Mouse (Mus musculus) retina, adult 2 months (tissue): Measurements from ENCODE around the gene Otulin.

Experiments
- DNase-seq: peaks from one replicate; pipeline ENCODE4 v3.0.0-alpha.2; 2012; ENCODE audit warnings: low read depth, low spot score

The Otulin gene

DNA sequence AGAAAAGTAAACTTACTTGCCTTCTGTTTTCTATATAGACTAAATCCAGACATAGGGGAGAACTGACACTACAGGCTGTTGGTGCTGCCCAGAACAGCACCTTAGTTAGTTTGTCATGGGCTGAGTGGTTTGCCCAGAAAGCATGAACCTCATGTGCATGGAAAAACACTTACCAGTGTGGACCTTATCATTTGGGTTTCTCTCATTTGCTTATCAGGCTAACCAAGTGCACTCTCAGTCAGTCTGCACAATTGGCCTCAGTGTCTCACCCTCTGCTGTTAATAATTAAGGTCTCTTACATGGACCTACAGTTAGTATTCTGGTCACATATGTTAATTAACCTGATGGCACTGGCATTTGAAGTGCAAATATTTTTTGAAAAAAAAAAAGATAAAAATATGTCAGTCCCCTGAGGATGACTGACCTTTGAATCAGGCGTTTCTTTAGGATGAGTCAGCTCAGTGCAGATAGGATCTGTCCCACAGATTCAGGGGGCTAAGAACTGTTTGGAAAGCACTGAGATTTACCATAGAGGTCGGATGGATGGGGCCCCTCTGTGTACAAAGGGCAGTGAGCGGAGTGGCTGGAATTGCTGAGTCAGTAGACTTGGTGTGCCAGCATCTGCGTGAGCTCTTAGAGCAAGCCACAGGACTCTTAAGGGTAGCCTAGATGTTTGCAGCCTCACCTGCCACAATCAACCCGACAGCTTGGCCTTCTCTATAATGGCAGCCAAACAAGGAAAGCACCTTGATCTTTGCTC, 124.2 kb downstream of the Otulin start:
- DNase-seq, result no peak

DNA sequence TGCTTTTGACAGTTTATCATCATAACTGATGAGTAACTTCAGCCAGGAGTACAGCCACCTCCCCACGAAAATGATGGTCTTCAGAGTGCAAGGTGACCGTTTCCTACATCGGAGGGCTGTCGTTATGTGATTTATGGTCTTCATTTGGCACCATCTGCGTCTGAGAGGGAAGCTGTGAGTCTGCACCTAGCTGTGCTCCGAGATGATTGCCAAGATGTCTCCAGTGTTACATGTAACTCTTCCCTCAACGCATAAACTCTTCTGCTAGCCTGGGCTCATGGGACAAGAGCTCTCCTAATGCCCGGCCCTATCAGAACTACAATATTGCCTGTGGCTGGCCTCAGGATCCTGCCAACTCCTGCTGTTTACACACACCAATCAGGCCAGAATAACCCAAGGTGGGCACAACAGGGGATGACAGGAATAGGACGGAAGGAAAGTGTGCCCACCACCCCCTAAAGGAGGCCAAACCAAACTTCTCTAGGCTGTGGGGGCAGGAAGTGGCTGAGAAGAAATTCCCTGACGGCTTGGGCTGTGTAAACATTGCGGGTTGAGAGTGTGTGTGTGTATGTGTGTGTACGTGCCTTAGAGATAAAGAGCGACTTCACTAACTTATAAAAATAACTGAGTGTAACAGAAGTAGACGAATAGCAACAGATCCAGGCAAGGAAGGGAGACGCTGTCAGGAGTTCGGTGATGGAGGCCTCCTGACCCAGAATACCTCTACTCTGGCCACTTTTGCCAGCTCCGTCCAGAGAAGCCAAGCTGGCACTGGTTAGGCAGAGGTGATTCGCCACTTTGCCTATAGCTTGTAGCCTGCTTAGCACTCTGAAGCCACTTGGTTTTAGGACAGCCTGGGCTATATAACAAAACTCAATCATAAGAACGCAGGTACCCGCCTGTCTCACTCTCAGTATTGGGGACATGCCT, 126.4 kb downstream of the Otulin start:
- DNase-seq, result no peak

DNA sequence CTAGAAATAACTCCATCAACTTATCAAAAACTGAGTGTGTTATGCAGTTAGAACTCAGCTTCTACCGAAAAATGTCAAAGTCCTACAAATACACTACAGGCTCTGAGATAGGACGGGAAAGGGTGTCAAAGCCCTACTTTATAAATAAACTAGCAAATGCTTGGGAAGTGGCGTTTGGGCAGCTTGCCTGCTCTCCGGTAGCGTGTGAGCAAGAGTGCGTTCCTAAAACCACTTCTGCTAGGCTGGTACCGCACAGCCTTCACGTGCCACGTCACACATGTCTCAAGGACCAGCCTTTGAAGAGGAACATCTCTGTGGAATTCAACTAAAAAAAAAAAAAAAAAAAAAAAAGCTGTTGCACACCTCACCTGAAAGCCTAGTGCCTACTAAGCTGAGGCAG, 127.3 kb downstream of the Otulin start:
- DNase-seq, result no peak

DNA sequence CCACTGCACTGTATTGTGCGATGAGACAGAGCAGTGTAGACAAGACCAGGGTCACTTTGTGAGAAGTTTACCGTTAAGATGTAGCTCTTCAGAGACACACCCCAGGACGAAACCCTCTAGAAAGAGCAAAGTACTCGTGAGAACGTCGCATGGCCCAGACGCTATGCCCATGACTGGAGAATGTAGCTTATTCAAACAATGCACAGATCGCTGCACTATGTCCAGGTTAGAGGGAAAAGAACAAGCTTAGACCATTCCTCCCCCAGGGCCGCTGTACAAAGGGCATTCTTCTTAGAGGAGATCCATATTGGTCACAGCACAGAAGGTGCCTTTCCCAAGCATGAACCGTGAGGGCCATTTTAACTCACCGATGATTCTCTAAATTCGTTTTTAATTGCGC, 128.2 kb downstream of the Otulin start:
- no peak for DNase-seq

DNA sequence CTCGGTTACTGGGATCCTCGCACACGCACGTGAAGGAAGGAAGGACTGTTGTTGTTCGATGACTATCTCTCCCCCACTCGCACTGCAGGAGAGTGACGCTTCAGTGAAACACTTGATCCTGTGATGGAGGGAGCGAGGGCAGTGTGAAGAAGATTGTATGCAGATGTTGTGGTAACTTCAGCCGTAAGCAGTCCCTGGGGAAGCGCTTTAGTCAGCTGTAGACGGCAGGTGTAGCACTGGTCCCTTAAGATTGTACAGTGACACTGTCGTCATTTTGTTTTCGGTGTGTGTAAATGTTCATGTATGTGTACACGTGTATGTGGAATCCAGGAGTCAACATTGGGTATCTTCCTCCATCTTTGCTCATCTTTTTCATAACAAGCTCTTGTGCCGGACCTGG, 130.1 kb downstream of the Otulin start:
- no peak for DNase-seq

DNA sequence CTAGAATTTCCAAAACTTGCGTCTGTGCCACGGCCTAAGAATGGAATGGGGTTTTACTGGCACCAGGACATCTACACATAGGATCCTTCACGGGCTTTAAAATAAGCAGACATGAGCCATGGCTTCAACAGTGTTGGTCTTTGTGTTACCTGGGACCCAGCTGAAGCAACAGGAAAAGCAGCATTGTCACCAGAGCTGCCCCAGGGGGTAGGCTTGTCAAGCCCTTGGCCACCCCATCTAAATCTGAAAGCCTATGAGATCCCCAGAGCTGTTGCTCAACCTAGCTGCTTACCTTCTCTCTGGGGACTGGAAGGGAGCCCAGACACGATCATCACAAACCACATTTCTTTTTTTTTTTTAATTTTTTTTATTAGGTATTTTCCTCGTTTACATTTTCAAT, 132.4 kb downstream of the Otulin start:
- DNase-seq, result no peak

DNA sequence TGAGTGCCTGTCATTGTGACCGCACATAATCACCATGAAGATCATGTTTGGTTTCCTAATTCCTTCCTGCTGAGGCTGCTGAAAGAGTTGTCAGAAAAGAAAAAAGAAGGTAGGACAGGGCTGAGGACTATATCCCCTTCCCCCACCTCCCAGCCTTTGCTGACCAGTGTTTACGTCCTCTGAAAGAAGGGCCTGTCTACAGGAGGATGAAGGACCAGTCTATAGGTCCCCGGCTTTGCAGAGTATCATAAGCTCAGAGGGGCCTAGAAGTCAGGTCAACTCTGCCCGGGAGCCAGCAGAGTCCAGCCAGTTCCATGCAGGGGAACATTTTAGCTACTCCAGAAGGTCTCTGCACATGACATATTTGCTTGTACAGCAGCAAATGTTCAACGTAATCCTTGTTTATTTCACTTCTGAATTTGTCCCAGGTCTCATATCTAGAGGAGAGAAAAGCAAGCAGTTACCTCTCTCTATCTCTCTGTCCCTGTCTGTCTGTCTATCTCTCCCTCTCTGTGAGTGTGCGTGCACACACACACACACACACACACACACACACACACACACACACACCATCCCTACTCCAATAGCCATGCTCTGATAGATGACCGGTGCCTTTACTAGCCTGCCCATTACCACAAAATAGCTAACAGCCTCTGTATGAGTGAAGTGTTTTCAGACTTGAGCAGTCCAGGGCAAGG, 133.0 kb downstream of the Otulin start:
- no peak for DNase-seq

DNA sequence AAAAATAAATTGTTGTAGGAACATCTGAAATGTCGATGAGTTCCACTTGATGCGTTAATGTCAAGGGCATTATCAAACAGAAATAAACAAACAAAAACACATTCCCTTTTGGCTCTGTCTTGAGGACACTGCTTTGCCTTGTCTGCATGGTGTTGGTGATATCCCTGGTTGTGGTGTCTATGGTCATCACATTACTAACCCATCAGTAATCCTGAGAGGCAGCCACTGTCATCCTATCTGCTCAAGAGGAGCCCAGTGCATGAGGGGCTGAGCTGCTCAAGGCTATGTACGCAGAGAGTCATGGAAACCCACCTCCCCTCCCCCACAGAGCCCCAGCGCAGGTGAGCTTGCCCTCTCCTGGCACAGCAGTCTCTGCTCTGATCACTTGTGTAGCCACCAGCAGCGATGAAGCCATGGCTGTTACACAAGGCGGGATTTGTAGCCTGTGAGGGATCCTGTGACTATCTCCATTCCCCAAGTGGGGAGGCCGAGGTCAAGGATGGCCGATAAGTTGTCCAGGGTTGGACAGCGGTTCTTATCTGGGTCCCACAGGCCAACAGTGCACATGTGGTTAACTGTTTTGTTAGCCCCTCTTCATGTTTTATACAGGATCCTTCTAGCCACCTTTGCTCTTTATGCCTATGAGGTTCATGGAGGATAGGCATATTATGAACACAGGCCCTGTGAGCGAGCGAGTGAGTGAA, 133.7 kb downstream of the Otulin start:
- DNase-seq, result no peak

DNA sequence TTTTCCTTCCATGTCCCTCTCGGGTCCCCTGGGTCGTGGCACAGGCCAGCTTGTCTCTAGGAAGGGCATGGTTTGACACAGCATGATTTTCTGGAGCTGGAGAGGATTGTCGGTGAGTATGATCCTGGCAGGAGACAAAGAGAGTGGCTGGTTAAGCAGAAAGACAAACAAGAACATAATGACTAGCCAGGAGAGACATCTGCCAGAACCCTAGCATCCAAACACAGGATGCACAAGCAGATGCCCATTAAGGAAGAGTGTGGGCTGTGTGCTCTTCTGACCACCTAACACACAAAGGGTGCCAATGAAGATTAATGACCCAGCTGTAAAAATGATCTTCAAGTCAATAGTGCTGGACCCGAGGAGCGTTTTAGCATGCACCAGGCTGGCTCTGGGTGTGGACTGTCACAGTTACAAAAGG, 134.5 kb downstream of the Otulin start:
- no peak for DNase-seq

DNA sequence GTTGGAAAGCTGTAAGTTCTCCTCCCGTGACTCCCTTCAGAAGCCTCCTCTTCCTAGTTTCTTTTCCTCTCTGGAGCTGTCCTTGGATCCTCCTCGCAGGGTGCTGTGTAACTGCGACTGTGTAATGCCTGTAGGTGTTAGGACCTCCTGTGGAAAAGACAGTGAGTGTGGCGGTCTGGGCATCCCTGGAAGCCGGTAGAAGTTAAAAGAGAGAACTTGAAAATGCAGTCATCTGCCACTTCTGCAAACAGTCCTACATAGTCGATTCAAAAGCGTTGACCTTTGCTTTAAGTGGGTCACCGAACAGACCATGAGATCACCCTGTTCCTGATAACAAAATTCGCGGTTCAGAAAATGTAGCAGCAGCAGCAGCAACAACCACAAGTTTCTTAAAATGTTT, 137.0 kb downstream of the Otulin start:
- no peak for DNase-seq

DNA sequence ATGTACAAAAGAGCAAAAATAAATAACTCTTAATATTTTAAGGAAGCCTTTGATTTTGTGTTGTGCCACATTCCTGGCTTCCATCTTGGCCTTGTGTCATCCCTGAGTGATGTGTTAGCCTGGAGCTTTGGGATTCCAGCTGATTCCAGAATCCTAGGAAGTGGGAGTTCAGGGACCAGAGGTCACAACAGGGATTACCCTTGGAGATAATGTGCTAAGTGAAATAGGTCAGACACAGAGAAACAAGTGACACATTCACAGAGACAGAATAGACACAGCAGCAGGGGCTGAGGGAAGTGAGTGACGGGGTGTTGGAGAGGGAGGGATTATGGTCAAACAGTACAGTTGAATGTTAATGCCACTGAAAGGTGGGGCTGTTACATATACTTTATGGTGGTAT, 137.8 kb downstream of the Otulin start:
- no peak for DNase-seq
